Mouse (Mus musculus) CD4-positive naive resting alpha-beta T cell, adult 57 days (primary cell): Measurements from ENCODE around the gene Gm21708. TPM values are rescaled to one million over a fixed set of nuclear protein-coding genes. Genes with fewer than 3 reads are reported as not detected.

Experiments used
- total RNA-seq: library from RNA; stranded (reverse); gene quantifications from one replicate; pipeline ENCODE4 v1.2.4, GENCODE M21; 2023

Gm21708 gene
- total RNA-seq, result not detected

GRCm38 (mm10) chrY:3410067-3410466 lies at the start of gene Gm21708, which contains the start of gene Gm21704:
TSS of gene Gm21708 (minus strand) at chrY:3410167.
TSS of gene Gm21704 (minus strand) at chrY:3410167.

Other genes starting within 250 kb of the Gm21708 start
- not detected for gene Gm21677, start 103.7 kb downstream of the Gm21708 start, total RNA-seq
- not detected for gene Gm21693, start 64.8 kb downstream of the Gm21708 start, total RNA-seq
- gene Gm21704, start within 50 bp of the Gm21708 start, total RNA-seq, result not detected